Mouse (Mus musculus) lung, postnatal 25 days (tissue): ENCODE measurements around the gene Hspe1.

ENCODE experiments used
- DNase-seq: peaks from one replicate; pipeline ENCODE4 v3.0.0; 2022; ENCODE audit warnings: low spot score

Hspe1 gene

GRCm38 (mm10) chr1:55134301-55134700 is 46.4 kb downstream of the Hspe1 start:
- DNase-seq = no peak

GRCm38 (mm10) chr1:55135846-55136245 is 47.9 kb downstream of the Hspe1 start:
- no peak for DNase-seq
